ENCODE assay signal across 22 mouse cellular contexts in the genomic region with DNA sequence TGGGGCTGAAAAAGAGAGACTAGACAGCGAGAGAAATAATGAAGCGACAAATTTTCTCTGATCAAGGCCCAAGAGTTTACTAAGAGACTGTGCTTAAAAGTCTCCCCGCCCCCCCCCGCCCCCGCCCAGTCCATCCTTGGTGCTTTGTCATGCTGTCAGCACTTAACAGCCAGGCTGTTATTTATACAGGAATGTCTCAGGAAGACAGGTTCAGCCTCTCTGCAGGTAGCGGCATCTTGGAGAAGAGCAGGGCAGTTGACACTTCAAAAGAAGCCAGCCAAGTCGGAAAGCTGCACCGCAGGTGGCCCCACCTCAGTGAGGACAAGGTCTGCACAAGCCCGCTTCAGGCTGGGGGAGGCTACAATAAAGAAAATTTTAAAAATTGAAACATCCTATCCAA.
"Had no signal": no experiment of that assay in that cellular context is flagged by ENCODE, and none has a peak within 500 bp of the region (broad histone marks: within the 10 kb centered on the region; RNA-seq: fewer than 3 reads in every experiment).

No protein-coding gene starts in this region.

- H3K4me3 ChIP-seq: kidney, embryonic 15.5 days; neural tube, embryonic 12.5 days; neural tube, embryonic 15.5 days had no signal

- ATAC-seq: liver, postnatal 0 days; lung, postnatal 0 days had no signal

- H3K4me2 ChIP-seq: kidney, embryonic 15.5 days; liver, embryonic 11.5 days; lung, embryonic 14.5 days; midbrain, embryonic 11.5 days; neural tube, embryonic 12.5 days; neural tube, embryonic 15.5 days had no signal

- DNase-seq: kidney, adult 11 months; kidney, adult 8-10 months; kidney, postnatal 10 days; kidney, postnatal 4 days; layer of hippocampus, adult 9-11 months; liver, postnatal 0 days; lung, embryonic 14.5 days; midbrain, embryonic 14.5 days; right cerebral cortex, adult 18-20 months; right cerebral cortex, postnatal 14 days; right cerebral cortex, postnatal 4 days; thymus, adult 2 months; thymus, postnatal 25 days had no signal

- H3K4me1 ChIP-seq: kidney, embryonic 15.5 days; neural tube, embryonic 12.5 days; neural tube, embryonic 15.5 days had no signal

- H3K36me3 ChIP-seq: kidney, embryonic 15.5 days; neural tube, embryonic 12.5 days; neural tube, embryonic 15.5 days had no signal

- H3K9me3 ChIP-seq: kidney, embryonic 15.5 days; neural tube, embryonic 12.5 days; neural tube, embryonic 15.5 days had no signal

- H3K27me3 ChIP-seq: kidney, embryonic 15.5 days; neural tube, embryonic 12.5 days; neural tube, embryonic 15.5 days had no signal

- H3K9ac ChIP-seq: kidney, embryonic 15.5 days; liver, embryonic 14.5 days; liver, postnatal 0 days; lung, embryonic 14.5 days; neural tube, embryonic 12.5 days; neural tube, embryonic 15.5 days had no signal

- H3K27ac ChIP-seq: kidney, embryonic 15.5 days; liver, embryonic 14.5 days; macrophage; neural tube, embryonic 12.5 days; neural tube, embryonic 15.5 days; stomach, postnatal 0 days had no signal
